8 mouse cellular contexts compared by ENCODE assay signal in genomic region chr14:16554643-16555459, GRCm38 (mm10).
A peak's percentile ranks its signal among the peaks of the same experiment; 100 is the strongest.
DNase-seq lines count a peak whose midpoint lies in the region; ATAC-seq lines count a peak whose summit lies in the region.

No protein-coding gene starts in this region.

- no peak overlapping the region for H3K4me3 ChIP-seq in embryonic facial prominence, embryonic 12.5 days
- no peak overlapping the region for H3K4me3 ChIP-seq in hindbrain, embryonic 14.5 days (replicated peaks; ENCODE audit: low read length)

- peaks cover 35% of the 10 kb centered on the region for H3K4me1 ChIP-seq in embryonic facial prominence, embryonic 12.5 days
- peaks cover 11% of the 10 kb centered on the region; the same call in 1 of the 2 replicates for H3K4me1 ChIP-seq in hindbrain, embryonic 14.5 days (replicated peaks; ENCODE audit: control insufficient read depth, insufficient read depth, low read length)

- ATAC-seq in embryonic facial prominence, embryonic 12.5 days (ENCODE audit: insufficient number of reproducible peaks, insufficient read depth, low FRiP score, low TSS enrichment): peak; percentile 86
- no peak for ATAC-seq in hindbrain, embryonic 14.5 days (ENCODE audit: low FRiP score)
- ATAC-seq in megakaryocyte progenitor cell, adult 5-6 weeks (replicated peaks; ENCODE audit: poor library complexity): peak; percentile 59

- peak overlapping the region; percentile 20 for H3K4me2 ChIP-seq in embryonic facial prominence, embryonic 12.5 days (replicated peaks)
- no peak overlapping the region for H3K4me2 ChIP-seq in hindbrain, embryonic 14.5 days (replicated peaks)

- no peaks in the 10 kb centered on the region for H3K27me3 ChIP-seq in embryonic facial prominence, embryonic 12.5 days
- H3K27me3 ChIP-seq in hindbrain, embryonic 14.5 days (ENCODE audit: control insufficient read depth, insufficient read depth, low read length): no peaks in the 10 kb centered on the region

- no peak overlapping the region for H3K9ac ChIP-seq in embryonic facial prominence, embryonic 12.5 days
- H3K9ac ChIP-seq in hindbrain, embryonic 14.5 days: no peak overlapping the region

- WGBS in embryonic facial prominence, embryonic 12.5 days: 9% methylated on average over 12 of the region's 12 CpGs
- WGBS in hindbrain, embryonic 14.5 days: 70% methylated on average over 12 of the region's 12 CpGs

- no peaks in the 10 kb centered on the region for H3K36me3 ChIP-seq in embryonic facial prominence, embryonic 12.5 days
- no peaks in the 10 kb centered on the region for H3K36me3 ChIP-seq in hindbrain, embryonic 14.5 days (replicated peaks; ENCODE audit: control insufficient read depth, insufficient read depth)

- DNase-seq in adrenal gland, postnatal 10 days: peak; percentile 44
- no peak for DNase-seq in adrenal gland, postnatal 4 days (ENCODE audit: low spot score in 2 of 2)
- DNase-seq in hindbrain, embryonic 14.5 days (ENCODE audit: low spot score): no peak
- no peak for DNase-seq in cerebellum, postnatal 25 days
- no peak for DNase-seq in cerebellum, postnatal 4 days (ENCODE audit: low spot score in 2 of 2)
- no peak for DNase-seq in layer of hippocampus, postnatal 10 days (ENCODE audit: low spot score in 2 of 2)

- peak overlapping the region; percentile 82 for H3K27ac ChIP-seq in embryonic facial prominence, embryonic 12.5 days
- H3K27ac ChIP-seq in hindbrain, embryonic 14.5 days: peak overlapping the region; percentile 45; the same call in 1 of the 2 replicates

- H3K9me3 ChIP-seq in embryonic facial prominence, embryonic 12.5 days: no peaks in the 10 kb centered on the region
- no peaks in the 10 kb centered on the region for H3K9me3 ChIP-seq in hindbrain, embryonic 14.5 days (ENCODE audit: control insufficient read depth, low read length)
